Mouse (Mus musculus) CD4-positive, CD25-positive, alpha-beta regulatory T cell, adult 2 months (primary cell): Measurements from ENCODE around the gene Zmynd10.
A peak's percentile ranks its signal among the peaks of the same experiment; 100 is the strongest.

Experiments
- DNase-seq: peaks from one replicate; pipeline ENCODE4 v3.0.0-alpha.2; 2012; ENCODE audit warnings: low read depth, low spot score

Gene Zmynd10

GRCm38 (mm10) chr9:107578587-107578986 lies 31.5 kb downstream of the Zmynd10 start, which contains the start of gene Naa80:
Naa80 (plus strand) TSS chr9:107578887.
- DNase-seq, result no peak

GRCm38 (mm10) chr9:107579023-107579900 lies 32.2 kb downstream of the Zmynd10 start:
- DNase-seq, result no peak

GRCm38 (mm10) chr9:107580501-107581317 lies 33.6 kb downstream of the Zmynd10 start, which contains the start of gene Hyal3:
Hyal3 (plus strand) TSS chr9:107580818.
- DNase-seq, result peak; percentile 92

- DNase-seq, result no peak
These were observed 34.5 kb downstream of the Zmynd10 start for GRCm38 (mm10) chr9:107581584-107581983.

GRCm38 (mm10) chr9:107582509-107583062 lies 35.5 kb downstream of the Zmynd10 start:
- no peak for DNase-seq

- no peak for DNase-seq
These were observed 36.1 kb downstream of the Zmynd10 start for GRCm38 (mm10) chr9:107583174-107583573.

GRCm38 (mm10) chr9:107586504-107586903 lies 39.4 kb downstream of the Zmynd10 start:
- DNase-seq, result no peak

GRCm38 (mm10) chr9:107586974-107587832 lies 40.1 kb downstream of the Zmynd10 start, which contains the start of gene Ifrd2:
Ifrd2 (plus strand) TSS chr9:107587642.
- DNase-seq, result peak; percentile 99

- no peak for DNase-seq
These were observed 40.9 kb downstream of the Zmynd10 start for GRCm38 (mm10) chr9:107587833-107588639.

- DNase-seq, result no peak
These were observed 43.1 kb downstream of the Zmynd10 start for GRCm38 (mm10) chr9:107590058-107590772.

GRCm38 (mm10) chr9:107590773-107591060 lies 43.6 kb downstream of the Zmynd10 start:
- DNase-seq, result no peak

GRCm38 (mm10) chr9:107593101-107593976 lies 46.2 kb downstream of the Zmynd10 start:
- DNase-seq, result no peak

- no peak for DNase-seq
These were observed 47.4 kb downstream of the Zmynd10 start for GRCm38 (mm10) chr9:107594281-107595062.

GRCm38 (mm10) chr9:107596619-107597569 lies 49.8 kb downstream of the Zmynd10 start:
- DNase-seq, result no peak

GRCm38 (mm10) chr9:107598385-107598784 lies 51.3 kb downstream of the Zmynd10 start:
- DNase-seq, result no peak

GRCm38 (mm10) chr9:107599433-107599832 lies 52.3 kb downstream of the Zmynd10 start:
- no peak for DNase-seq

GRCm38 (mm10) chr9:107599842-107600241 lies 52.7 kb downstream of the Zmynd10 start:
- DNase-seq, result no peak
